Mouse (Mus musculus): Measurements from ENCODE around the gene Olfr1057.
"Not testable (repeated sequence)": the region's sequence is repeated elsewhere in the genome, so short reads cannot be mapped to it uniquely, and the experiment has no call there.

Gene Olfr1057

GRCm38 (mm10) chr2:86378293-86378692 is at the start of gene Olfr1057:
Olfr1057 (minus strand) TSS chr2:86378393.
- DNase-seq (ENCODE audit: low spot score) = no peak

GRCm38 (mm10) chr2:86426649-86427048 is 48.5 kb upstream of the Olfr1057 start, which contains the start of gene Olfr1062:
Olfr1062 (minus strand) TSS chr2:86426749.
- DNase-seq (ENCODE audit: low spot score) = not testable (repeated sequence)

- DNase-seq (ENCODE audit: low spot score) = no peak
Observed at GRCm38 (mm10) chr2:86413950-86414349, 35.8 kb upstream of the Olfr1057 start, which contains the start of gene Olfr1061. Olfr1061 (minus strand) TSS chr2:86414050.

- DNase-seq (ENCODE audit: low spot score) = no peak
Observed at GRCm38 (mm10) chr2:86395114-86395513, 16.9 kb upstream of the Olfr1057 start.

- not testable (repeated sequence) for DNase-seq (ENCODE audit: low spot score)
Observed at GRCm38 (mm10) chr2:86388461-86388860, 10.3 kb upstream of the Olfr1057 start, which contains the start of gene Olfr1058. Olfr1058 (minus strand) TSS chr2:86388561.

DNA sequence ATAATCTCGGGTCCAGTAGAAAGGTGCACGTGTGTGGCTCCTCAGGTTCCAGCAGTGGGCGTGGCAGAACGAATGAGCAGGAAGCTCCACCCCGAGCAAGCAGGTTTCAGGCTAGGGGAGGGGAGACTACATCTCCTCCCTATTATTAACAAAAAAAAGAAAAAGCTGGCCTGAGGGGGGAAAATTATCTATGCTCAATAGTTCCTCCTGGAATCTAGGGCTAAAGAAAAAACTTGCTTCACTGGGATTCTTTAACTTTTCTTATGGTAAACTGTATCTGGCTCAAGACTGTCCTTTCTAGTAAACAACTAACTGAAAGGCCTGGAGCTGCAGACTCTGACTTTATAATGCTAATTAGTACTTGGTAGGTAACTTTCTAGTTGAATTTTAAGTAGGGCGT is 11.9 kb downstream of the Olfr1057 start:
- DNase-seq (ENCODE audit: low spot score) = not testable (repeated sequence)

- no peak for DNase-seq (ENCODE audit: low spot score)
Observed at GRCm38 (mm10) chr2:86362369-86362768, 15.8 kb downstream of the Olfr1057 start, which contains the start of gene Olfr1056. Olfr1056 (minus strand) TSS chr2:86362469.

GRCm38 (mm10) chr2:86351751-86352150 is 26.4 kb downstream of the Olfr1057 start:
- DNase-seq (ENCODE audit: low spot score) = not testable (repeated sequence)

- no peak for DNase-seq (ENCODE audit: low spot score)
Observed at GRCm38 (mm10) chr2:86350184-86350583, 28.0 kb downstream of the Olfr1057 start, which contains the start of gene Olfr1055. Olfr1055 (minus strand) TSS chr2:86350284.

- DNase-seq (ENCODE audit: low spot score) = no peak
Observed at GRCm38 (mm10) chr2:86335333-86335732, 42.9 kb downstream of the Olfr1057 start, which contains the start of gene Olfr1054. Olfr1054 (minus strand) TSS chr2:86335433.

Data from T-cell, adult 2 months (primary cell).